Mouse (Mus musculus): ENCODE results near the gene Gga1. TPM values are rescaled to one million over a fixed set of nuclear protein-coding genes. Genes with fewer than 3 reads are reported as not detected.

The Gga1 gene
- polyA plus RNA-seq, 1 experiment: 71.2 TPM

- Histone ChIP-seq H3K36me3 (ENCODE audit: control insufficient read depth, insufficient read depth) (peaks cover 18% of the 10 kb centered on the region), H3K4me3 (ENCODE audit: insufficient read depth, poor library complexity, severe bottlenecking) (no peak overlapping the region), H3K79me3 (ENCODE audit: low read depth) (peaks cover 8% of the 10 kb centered on the region), H3K27me3 (ENCODE audit: control insufficient read depth, insufficient read depth, insufficient read length) (no peaks in the 10 kb centered on the region), H3ac (ENCODE audit: control insufficient read depth, insufficient read length, low read depth) (no peak overlapping the region), H3K79me2 (ENCODE audit: control insufficient read depth, insufficient read depth) (peaks cover 28% of the 10 kb centered on the region)
- TF ChIP-seq FOSL1 (IDR thresholded peaks at IDR 0.05; ENCODE audit: insufficient read depth, low read length, poor library complexity, severe bottlenecking) (no peak), CTCF (IDR thresholded peaks at IDR 0.05; ENCODE audit: control insufficient read depth, insufficient read depth, insufficient read length) (no peak), USF1 (IDR thresholded peaks at IDR 0.05; ENCODE audit: low read depth) (no peak), MYOD1 (IDR thresholded peaks at IDR 0.05; ENCODE audit: control insufficient read depth, insufficient read length, low read depth) (no peak), MAX (IDR thresholded peaks at IDR 0.05) (no peak), CEBPB (IDR thresholded peaks at IDR 0.05; ENCODE audit: low read depth) (no peak), MYOG (IDR thresholded peaks at IDR 0.05; ENCODE audit: control insufficient read depth, extremely low read depth, insufficient read length) (no peak)
Observed at GRCm38 (mm10) chr15:78919914-78920313, 42.9 kb downstream of the Gga1 start.

- no peak for TF ChIP-seq USF1 (IDR thresholded peaks at IDR 0.05; ENCODE audit: low read depth)
- TF ChIP-seq MYOG (IDR thresholded peaks at IDR 0.05; ENCODE audit: control insufficient read depth, extremely low read depth, insufficient read length): no peak
- no peak for TF ChIP-seq CTCF (IDR thresholded peaks at IDR 0.05; ENCODE audit: control insufficient read depth, insufficient read depth, insufficient read length)
- no peak for TF ChIP-seq MAX (IDR thresholded peaks at IDR 0.05)
- TF ChIP-seq CEBPB (IDR thresholded peaks at IDR 0.05; ENCODE audit: low read depth): no peak
- TF ChIP-seq MYOD1 (IDR thresholded peaks at IDR 0.05; ENCODE audit: control insufficient read depth, insufficient read length, low read depth): no peak
- no peak for TF ChIP-seq FOSL1 (IDR thresholded peaks at IDR 0.05; ENCODE audit: insufficient read depth, low read length, poor library complexity, severe bottlenecking)
- H3K36me3 ChIP-seq (ENCODE audit: control insufficient read depth, insufficient read depth): peaks cover 17% of the 10 kb centered on the region
- peaks cover 14% of the 10 kb centered on the region for H3K79me2 ChIP-seq (ENCODE audit: control insufficient read depth, insufficient read depth)
- H3ac ChIP-seq (ENCODE audit: control insufficient read depth, insufficient read length, low read depth): no peak overlapping the region
- no peaks in the 10 kb centered on the region for H3K27me3 ChIP-seq (ENCODE audit: control insufficient read depth, insufficient read depth, insufficient read length)
- peaks cover 12% of the 10 kb centered on the region for H3K79me3 ChIP-seq (ENCODE audit: low read depth)
- H3K4me3 ChIP-seq (ENCODE audit: insufficient read depth, poor library complexity, severe bottlenecking): no peak overlapping the region
Observed at GRCm38 (mm10) chr15:78922700-78923099, 45.7 kb downstream of the Gga1 start.

- peaks cover 22% of the 10 kb centered on the region for H3K36me3 ChIP-seq (ENCODE audit: control insufficient read depth, insufficient read depth)
- TF ChIP-seq FOSL1 (IDR thresholded peaks at IDR 0.05; ENCODE audit: insufficient read depth, low read length, poor library complexity, severe bottlenecking): no peak
- TF ChIP-seq MAX (IDR thresholded peaks at IDR 0.05): no peak
- TF ChIP-seq CTCF (IDR thresholded peaks at IDR 0.05; ENCODE audit: control insufficient read depth, insufficient read depth, insufficient read length): no peak
- TF ChIP-seq MYOD1 (IDR thresholded peaks at IDR 0.05; ENCODE audit: control insufficient read depth, insufficient read length, low read depth): no peak
- no peak for TF ChIP-seq USF1 (IDR thresholded peaks at IDR 0.05; ENCODE audit: low read depth)
- no peak for TF ChIP-seq CEBPB (IDR thresholded peaks at IDR 0.05; ENCODE audit: low read depth)
- TF ChIP-seq MYOG (IDR thresholded peaks at IDR 0.05; ENCODE audit: control insufficient read depth, extremely low read depth, insufficient read length): no peak
- peaks cover 21% of the 10 kb centered on the region for H3K79me2 ChIP-seq (ENCODE audit: control insufficient read depth, insufficient read depth)
Observed at GRCm38 (mm10) chr15:78923585-78923984, 46.6 kb downstream of the Gga1 start.

GRCm38 (mm10) chr15:78925129-78925528 lies 48.1 kb downstream of the Gga1 start:
- Histone ChIP-seq H3K36me3 (ENCODE audit: control insufficient read depth, insufficient read depth) (peaks cover 28% of the 10 kb centered on the region), H3K79me2 (ENCODE audit: control insufficient read depth, insufficient read depth) (peaks cover 36% of the 10 kb centered on the region), H3K4me3 (ENCODE audit: insufficient read depth, poor library complexity, severe bottlenecking) (peak overlapping the region; percentile 99), H3ac (ENCODE audit: control insufficient read depth, insufficient read length, low read depth) (peak overlapping the region; percentile 50), H3K79me3 (ENCODE audit: low read depth) (peaks cover 27% of the 10 kb centered on the region), H3K27me3 (ENCODE audit: control insufficient read depth, insufficient read depth, insufficient read length) (no peaks in the 10 kb centered on the region)
- TF ChIP-seq CTCF (IDR thresholded peaks at IDR 0.05; ENCODE audit: control insufficient read depth, insufficient read depth, insufficient read length) (no peak), USF1 (IDR thresholded peaks at IDR 0.05; ENCODE audit: low read depth) (no peak), MAX (IDR thresholded peaks at IDR 0.05) (no peak), FOSL1 (IDR thresholded peaks at IDR 0.05; ENCODE audit: insufficient read depth, low read length, poor library complexity, severe bottlenecking) (no peak), MYOG (IDR thresholded peaks at IDR 0.05; ENCODE audit: control insufficient read depth, extremely low read depth, insufficient read length) (no peak), CEBPB (IDR thresholded peaks at IDR 0.05; ENCODE audit: low read depth) (no peak)

More at GRCm38 (mm10) chr15:78923585-78923984, 46.6 kb downstream of the Gga1 start:
- no peak overlapping the region for H3K4me3 ChIP-seq (ENCODE audit: insufficient read depth, poor library complexity, severe bottlenecking)
- peak overlapping the region; percentile 4 for H3ac ChIP-seq (ENCODE audit: control insufficient read depth, insufficient read length, low read depth)
- no peaks in the 10 kb centered on the region for H3K27me3 ChIP-seq (ENCODE audit: control insufficient read depth, insufficient read depth, insufficient read length)
- peaks cover 16% of the 10 kb centered on the region for H3K79me3 ChIP-seq (ENCODE audit: low read depth)

- Histone ChIP-seq H3ac (ENCODE audit: control insufficient read depth, insufficient read length, low read depth) (peak within 1 kb of the TSS; percentile 99), H3K36me3 (ENCODE audit: control insufficient read depth, insufficient read depth) (peaks cover 33% of the 10 kb centered on the region), H3K27me3 (ENCODE audit: control insufficient read depth, insufficient read depth, insufficient read length) (no peaks in the 10 kb centered on the region), H3K4me3 (ENCODE audit: insufficient read depth, poor library complexity, severe bottlenecking) (peak within 1 kb of the TSS; percentile 99), H3K79me3 (ENCODE audit: low read depth) (peaks cover 27% of the 10 kb centered on the region), H3K79me2 (ENCODE audit: control insufficient read depth, insufficient read depth) (peaks cover 37% of the 10 kb centered on the region)
- TF ChIP-seq MAX (IDR thresholded peaks at IDR 0.05) (peak; percentile 75), CTCF (IDR thresholded peaks at IDR 0.05; ENCODE audit: control insufficient read depth, insufficient read depth, insufficient read length) (no peak)
Observed at GRCm38 (mm10) chr15:78926021-78926919, 49.3 kb downstream of the Gga1 start, which contains the start of gene Lgals1. Gene Lgals1 (plus strand): TSS chr15:78926725.

Measured in C2C12 (cell line).